Mouse (Mus musculus): ENCODE results near the gene Mlip. TPM values are rescaled to one million over a fixed set of nuclear protein-coding genes. Genes with fewer than 3 reads are reported as not detected.

Gene Mlip
- polyA plus RNA-seq, 1 experiment from 2014 or later, result 0.46 TPM

Other genes starting within 250 kb of the Mlip start
- gene Lrrc1, start 191.9 kb upstream of the Mlip start, polyA plus RNA-seq (2014; fragmentation: Nextera tagmentation; extraction: Ambion mirVana), result 19.7 and 20.3 TPM in 2 replicates